Mouse (Mus musculus) cerebellum, postnatal 10 days (tissue): ENCODE results near the gene Sertad4.

ENCODE experiments used
- DNase-seq, 2 experiments: peaks; one replicate each; pipeline ENCODE4 v3.0.0; 2021; ENCODE audit warnings: mixed read lengths in 2 of 2

Sertad4 gene

DNA sequence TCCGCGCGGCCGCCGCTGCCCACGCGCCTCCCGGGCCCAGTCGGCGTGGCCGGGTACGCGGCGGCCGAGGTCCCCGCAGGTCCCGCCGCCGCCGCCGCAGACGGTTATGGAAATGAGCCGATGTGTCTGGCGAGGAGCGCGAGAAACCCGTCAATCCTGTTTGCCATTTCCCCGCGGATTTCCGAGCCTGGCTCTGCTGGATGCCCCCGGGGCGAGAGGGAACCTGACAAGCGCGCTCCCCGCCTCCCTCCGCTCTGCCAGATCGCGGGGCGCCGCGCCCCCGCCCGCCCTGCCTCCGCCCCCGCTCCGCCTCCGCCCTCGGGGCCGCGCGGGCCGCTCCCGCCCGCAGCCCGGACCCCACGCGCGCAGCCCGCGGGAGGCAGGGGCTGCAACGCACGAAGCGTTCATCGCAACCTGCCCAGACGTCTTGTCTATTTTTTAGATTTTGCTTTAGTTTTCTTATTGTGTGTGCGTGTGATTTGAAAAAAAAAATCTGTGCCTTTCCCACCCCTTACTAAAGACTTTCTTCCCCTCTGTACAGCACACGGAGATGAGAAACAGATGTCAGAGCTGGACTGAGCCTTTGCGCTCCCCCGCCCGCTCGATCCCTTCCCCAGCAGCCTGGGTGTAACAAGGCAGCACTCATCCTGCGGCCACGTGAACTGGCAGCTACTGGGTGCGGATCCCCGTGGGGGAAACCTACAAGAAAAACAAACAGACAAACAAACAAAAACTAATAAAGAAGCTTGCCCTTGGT, at the start of gene Sertad4:
Sertad4 (minus strand) TSS at position 283 of the 757 bp plus-strand sequence.
- peak; percentile 75 to 84 for DNase-seq

DNA sequence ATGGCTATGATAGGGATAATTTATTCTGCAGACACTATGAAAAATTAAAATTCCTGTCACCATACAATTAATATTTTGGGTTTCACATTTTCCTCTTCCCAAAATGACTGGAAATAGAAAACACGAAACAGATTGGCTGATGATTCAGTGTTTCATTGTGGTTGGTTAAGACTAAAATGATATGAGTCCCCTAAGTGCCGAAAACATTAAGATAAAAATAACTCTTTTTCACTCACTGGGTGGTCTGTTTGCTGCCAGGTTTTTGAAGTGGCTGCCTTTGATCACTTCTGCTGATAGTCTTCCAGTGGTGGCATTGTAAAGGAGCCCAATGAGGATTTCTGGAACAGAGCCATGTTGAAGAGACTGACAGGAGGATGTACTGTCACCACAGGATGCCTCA, 46.0 kb upstream of the Sertad4 start:
- no peak for DNase-seq

DNA sequence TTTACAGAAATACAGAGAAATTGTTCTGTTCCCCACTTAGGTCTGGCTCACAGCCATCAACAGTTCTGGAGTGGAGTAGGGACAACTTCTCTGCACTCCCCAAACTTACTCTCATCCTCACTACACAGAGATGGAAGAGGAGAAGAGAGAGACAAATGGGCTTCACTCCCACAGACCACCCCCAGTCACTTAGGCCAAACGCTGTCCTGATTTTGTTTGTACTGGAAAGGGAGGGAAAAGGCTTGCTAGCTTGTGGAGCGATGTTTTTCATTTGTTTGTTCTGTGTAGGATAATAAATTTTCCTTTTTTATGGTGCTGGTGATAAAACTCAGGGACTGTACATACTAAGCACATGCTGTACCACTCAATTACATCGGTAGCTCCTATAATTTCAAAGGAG, 45.4 kb upstream of the Sertad4 start:
- no peak for DNase-seq

DNA sequence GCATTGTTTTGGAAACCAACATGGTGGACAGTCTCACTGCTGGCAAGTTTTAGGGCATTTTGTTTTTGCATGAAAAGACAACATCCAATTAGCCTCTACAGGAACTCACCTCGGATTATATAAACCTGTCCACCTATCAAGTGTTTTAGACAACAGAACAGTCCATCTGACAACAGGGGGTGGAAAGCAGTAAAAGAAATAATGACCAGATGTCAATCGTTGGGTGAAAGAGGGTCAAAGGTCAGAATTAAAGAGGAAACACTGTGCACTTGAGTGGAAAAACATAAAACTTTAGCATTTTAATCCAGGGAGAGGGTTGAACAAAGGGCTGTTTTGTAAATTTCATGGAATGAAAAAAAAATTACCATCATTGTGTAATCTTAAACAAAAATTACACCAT, 43.2 kb upstream of the Sertad4 start:
- no peak for DNase-seq

DNA sequence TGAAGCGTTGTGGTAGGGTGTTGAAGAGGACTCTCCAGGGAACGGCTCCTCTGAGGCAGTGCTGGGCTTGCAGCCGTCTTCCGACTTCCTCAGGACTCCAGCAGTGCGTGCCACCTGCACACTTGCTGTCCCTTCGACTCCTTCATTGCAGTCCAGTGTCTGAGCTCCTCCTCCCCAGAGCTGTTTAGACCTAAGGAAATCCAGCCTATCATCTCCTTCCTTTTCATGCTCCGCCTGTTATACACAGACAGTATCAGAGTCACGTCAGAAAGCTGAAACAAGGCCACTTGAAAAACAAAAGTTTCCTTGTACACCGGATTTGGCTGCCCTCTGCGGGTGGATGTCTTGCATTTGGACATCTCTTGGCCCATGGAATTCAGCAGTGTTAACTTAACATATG, 41.7 kb upstream of the Sertad4 start:
- peak in 1 of 2 experiments; percentile 20 for DNase-seq

DNA sequence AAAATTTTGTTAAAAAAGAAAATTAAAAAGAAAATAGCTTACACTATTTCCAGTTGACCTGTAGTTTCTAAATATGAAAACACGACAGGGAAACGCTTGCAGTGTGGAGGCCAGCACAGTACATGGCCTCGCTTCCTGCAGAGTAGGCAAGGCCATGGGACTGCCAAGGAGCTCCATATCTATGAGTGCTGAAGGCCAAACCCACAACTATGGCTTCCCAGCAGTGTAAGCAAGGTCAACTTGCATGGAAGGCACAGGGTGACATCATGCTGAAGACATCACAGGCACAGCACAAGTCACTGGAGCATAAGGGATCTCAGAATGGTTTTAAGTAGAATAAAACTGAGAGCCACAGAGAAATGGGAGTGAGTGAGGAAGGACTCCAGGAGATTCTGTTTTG, 40.5 kb upstream of the Sertad4 start:
- no peak for DNase-seq

DNA sequence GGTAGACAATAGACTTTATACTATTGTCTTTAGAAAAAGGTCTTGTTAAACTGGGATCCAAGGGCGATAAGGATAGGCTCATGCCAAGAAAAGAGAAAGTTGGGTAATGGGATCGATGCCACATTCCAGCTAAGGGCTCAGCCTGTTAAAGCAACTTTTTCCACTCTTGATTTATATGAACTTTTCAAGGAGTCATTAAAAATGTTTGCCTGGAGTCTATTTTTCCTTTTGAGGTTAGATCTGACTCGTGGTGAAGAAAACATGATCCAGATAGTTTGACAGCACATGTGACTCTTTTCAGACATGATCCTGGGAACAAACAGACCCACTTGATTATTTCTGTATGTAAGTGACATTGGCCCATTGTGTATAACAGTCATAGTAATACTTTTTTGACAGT, 35.2 kb upstream of the Sertad4 start:
- DNase-seq = no peak

DNA sequence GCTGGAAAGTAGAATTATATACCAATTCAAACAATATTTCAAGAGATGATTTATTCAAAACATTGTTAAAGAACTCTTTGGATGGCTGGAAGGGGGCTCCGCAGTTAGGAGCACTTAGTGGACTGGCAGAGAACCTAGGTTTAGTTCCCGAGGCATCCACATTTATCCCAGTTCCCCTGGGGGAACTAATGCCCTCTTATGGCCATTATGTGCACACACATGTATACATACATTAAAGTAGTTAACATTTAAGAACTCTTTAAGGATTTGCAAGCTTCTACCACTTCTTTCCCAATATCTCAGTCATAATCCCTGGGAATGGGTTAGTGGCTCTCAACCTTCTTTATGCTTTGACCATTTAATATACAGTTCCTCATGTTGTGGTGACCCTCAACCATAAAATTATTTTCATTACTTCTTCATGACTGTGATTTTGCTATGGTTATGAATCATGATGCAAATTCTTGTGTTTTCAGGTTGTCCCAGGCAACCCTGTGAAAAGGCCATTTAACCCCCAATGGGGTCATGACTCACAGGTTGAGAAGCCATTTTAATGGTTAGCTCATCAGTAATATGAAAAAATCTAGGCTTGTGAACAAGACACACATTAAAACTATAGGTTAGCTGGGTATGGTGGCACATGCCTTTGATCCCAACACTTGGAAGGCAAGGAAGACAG, 27.2 kb upstream of the Sertad4 start:
- no peak for DNase-seq

DNA sequence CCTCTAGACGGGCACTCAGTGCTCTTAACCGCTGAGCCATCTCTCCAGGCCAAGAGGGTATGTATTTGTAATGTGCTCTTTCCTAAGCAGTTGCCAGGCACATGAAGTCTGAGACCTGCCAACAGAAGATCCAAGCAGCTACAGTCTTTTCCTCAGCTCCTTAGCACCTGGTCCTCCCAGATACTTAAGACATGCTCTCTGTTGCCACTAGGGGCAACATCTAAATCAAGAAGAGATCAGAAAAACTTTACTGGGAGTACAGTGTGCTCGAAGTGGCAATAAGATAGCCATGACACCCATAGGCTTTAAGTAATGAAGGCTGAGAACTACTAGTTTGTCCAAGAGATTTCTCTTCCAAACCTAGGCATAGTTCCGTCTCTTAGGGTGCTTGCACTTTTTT, 24.6 kb upstream of the Sertad4 start:
- no peak for DNase-seq

DNA sequence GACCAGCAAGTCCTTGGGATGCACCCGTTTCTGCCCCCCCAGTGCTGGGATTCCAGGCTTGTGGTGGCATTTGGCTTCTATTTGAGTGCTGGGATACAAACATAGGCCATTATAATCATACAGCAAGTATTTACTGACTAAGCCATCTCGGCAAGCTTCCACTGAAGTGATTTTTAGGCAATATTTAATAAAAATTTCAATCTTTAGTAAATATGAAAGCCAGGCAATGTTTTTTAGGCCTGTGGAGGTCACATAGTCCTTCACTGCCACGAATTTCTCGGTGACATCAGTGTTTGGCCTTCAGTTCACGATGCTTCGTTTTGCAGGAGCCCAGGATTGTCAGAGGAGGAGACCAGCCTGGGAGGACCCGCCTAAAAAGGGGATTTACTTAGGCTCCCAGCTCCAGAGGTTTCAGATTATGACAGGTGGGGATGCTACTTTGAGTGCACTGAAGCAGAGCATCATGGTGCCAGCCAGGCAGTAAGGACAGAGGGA, 23.6 kb upstream of the Sertad4 start:
- no peak for DNase-seq

DNA sequence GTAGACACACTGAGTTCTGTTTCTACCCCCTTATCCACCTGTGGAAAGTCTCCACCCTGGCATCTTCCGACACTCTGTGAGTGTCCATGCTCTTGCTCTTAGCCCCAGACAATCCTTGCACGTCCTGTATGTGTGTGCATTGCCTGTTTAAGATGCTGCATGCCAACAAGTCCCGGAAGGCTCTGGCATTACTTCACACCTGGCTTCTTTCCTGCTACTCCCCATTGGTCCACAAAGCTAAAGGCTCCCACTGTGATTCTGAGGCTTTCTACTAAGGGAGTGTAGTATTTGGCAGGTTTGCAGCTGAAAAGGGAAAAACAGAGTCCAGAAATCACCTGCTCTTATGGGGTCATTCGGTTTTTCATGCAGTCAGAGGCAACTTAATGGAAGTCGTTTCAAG, 17.3 kb upstream of the Sertad4 start:
- DNase-seq = peak; percentile 70 to 71

DNA sequence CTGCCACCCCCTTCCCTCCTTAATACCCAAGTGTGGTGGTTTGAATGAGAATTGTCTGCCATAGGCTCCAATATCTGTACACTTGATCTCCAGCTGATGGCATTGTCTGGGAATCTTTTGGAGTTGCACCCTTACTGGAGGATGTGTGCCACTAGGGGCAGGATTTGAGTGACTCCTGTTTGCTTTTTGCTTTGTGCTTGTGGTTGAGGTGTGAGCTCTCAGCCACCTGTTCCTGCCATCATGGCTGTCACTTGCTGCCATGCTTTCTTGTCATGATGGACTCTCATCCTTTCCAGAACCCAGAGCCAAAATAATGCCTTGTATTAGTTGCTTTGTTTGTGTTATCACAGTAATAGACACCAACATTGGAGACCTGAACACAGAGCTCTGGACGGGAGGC, 14.2 kb upstream of the Sertad4 start:
- no peak for DNase-seq

DNA sequence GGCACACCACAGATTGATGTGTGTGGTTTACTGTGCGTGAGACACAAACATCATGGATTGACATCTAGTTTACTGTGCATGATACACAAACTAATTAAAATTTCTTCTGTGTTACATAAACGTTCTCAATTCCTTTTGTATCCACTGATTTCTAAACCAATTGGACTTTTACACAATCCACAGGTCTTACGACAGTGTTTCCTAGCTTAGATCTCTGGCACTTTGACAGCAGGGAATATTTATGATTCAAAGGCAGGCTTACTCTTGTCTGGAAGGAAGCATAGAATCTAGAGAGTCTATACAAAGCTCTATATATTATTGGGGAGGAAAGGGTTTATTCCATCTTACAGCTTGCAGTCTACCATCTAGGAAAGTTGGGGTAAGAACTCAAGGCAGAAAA, 8.9 kb upstream of the Sertad4 start:
- no peak for DNase-seq

DNA sequence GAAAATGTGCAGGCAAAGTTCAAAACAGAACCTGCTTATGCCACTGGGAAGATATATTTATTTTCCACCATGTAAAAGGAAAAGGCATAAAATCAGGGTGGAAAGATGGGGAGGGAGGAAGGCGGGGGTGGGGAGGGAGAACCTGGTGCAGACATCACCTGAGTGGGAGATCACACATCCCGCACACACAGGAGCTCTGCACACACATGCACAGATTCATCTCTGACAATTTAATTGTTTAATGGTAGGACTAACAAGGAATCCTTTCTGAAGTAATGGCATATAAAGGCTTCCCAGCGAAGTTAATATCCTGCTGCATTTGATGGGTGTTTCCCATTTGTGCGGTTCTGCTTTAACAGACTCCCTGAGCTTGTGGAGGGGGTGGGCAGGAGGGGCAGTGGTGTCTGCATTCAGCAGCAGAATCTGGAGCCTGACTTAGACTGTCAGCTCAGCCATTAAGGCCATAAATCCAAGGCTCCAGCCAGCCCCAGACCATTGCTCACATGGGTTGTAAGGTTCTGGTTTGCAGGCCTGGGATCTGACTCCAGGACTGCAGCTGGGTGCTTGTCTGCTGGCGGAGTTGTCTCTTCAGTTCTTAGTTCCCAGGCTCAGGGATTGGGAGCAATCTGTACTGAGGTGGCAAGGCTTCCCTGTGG, 5.9 kb upstream of the Sertad4 start:
- no peak for DNase-seq

DNA sequence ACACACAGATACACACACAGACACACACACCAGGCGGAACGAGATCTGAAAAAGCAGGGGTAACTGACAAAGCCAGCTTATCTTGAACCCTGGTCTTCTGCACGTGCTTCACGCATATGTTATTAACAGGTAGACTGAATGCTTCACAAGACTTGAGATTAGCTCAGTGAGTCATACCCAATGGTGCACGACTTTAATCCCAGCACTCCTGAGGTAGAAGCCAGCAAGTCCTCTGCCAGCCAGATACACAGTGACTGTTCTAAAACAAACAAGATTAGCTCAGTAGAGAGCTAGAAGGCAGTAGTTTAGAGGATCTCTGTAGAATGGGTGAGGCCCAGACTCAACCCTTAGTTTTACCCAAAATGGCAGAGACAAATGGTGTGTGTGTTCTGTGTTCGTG, 4.7 kb upstream of the Sertad4 start:
- DNase-seq = no peak

DNA sequence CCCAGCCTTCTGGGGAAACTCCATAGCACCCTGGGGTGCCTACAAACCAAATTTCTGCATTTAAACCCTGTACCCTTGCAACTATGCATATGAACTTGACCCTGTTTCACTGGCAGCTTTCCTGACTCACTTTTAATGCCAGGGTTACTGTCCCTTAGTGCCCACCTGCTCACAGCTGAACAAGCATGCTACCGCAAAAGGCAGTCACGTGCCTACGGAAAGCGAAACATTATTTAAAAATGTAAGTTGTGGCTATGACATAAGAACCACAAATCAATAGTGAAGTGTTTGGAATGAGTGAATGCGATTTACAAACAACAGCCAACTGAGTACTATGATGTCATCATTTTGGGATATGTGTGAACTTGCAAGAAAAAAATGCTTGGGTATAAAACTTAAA, 2.0 kb upstream of the Sertad4 start:
- peak in 1 of 2 experiments; percentile 12 for DNase-seq

DNA sequence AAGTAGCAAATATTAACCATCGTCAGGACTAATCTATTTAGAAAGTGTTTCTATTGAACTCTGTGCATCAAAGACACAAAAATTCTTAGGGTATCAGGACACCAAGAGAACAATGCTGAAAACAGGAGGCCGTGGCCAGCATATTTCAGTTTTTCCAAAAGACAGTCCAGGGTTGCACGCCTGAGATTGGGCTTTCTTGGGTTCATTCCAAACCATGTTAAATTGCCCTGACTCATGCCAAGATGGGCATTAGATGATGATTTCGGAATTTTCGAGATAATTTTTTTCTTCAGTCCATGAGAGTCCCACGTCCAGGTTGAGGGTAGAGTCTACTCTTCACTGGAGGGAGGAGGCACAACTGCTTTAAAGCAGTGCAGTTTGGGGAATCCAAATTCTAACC, 1.4 kb upstream of the Sertad4 start:
- peak; percentile 13 to 40 for DNase-seq

DNA sequence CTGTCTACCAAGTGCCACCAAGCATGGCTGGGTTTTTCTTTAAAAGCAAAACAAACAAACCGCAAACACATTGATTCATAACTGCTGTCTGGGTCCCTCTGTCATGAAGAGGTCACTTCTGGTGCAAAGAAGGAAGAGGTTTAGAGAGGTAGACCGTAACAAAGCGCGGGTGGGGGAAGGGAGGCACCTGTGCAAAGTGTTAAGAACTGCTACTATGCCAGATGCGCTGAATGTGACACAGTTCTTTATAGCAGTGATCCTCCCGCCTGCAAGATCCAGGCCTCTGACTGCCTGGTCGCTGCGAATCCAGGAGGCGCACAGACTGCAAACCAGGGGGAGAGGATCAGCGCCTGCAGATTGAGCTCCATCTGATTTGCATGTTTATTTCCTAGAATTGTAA, 855 bp upstream of the Sertad4 start:
- peak; percentile 29 to 46 for DNase-seq

DNA sequence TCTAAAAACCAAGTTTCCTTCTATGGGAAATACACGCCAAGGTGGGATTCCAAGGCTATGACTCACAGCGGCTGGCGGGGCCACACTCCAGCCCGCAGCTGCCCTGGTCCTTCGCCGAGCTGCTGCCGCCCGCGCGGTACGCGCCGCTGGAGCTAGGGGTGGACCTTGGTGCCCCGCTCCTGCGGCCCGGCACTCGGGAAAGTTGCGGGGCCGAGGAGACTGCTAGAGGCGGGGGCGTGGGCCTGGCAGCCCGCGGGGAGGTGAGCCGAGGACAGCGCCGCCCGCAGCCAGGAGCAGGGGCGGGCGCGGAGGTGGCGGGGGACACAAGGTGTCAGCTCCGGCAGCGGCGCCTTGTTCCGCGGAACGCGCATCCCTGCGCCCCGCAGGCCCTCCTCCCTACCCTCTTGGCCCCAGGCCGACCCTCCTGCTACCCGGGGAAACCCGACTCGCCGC, 711 bp downstream of the Sertad4 start:
- DNase-seq = peak; percentile 74 to 75

DNA sequence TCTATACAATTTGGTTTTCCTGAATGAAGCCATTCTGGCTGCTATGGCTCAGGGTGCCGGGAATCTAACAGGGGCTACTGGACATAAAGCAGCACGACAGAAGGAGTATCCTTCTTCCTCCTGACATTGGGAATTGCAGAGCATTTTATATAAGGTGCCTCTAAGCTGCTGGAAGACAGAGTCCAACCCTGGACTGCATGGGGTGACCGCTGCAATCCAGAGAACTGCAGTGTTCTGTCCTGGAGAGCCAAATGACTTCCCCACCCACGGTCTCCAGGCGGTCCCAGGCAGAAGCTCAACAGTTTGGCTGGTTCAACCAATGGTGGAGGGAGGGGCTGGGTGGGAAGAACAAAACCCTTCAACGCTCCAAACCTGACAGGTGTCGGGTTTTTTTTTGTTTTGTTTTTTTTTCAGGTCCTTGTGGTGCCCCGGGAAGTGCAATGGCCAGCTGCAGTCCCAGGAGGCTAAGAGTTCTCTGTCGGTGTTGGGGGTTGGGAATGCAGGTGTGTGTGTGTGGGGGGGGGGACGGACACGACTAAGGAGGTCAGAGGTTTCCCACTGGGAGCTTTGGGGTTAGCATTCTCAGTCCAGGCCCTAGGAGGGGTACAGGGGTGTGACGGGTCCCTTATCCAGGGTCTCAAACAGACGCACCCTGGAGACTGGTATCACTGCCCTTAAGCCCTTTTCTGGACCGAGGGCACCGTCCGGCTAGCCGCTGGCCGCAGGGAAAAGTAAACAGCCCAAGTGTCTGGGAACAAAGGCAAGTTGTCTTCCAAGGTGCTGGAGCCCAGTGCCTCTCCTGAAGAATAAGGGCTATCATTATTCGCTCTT, 1.4 kb downstream of the Sertad4 start:
- peak in 1 of 2 experiments; percentile 12 for DNase-seq

DNA sequence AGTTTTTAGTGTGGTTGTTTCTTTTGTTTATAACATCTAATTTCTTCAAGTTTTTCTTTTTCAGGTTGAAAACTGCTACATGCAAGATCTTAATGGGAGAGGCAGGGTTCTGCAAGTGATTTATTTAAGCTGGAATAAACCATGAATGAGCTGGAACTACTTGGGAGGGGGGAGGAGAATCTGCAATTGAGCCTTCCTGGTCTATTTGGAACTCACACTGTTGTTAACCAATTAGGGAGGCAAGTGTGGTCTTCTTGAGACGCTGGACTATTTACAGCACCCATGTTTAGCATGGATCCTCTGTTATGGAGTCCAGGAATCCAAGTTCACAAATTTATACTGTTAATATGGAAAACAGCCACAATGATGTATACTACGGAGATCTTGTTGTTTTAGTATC, 2.1 kb downstream of the Sertad4 start:
- DNase-seq = no peak

DNA sequence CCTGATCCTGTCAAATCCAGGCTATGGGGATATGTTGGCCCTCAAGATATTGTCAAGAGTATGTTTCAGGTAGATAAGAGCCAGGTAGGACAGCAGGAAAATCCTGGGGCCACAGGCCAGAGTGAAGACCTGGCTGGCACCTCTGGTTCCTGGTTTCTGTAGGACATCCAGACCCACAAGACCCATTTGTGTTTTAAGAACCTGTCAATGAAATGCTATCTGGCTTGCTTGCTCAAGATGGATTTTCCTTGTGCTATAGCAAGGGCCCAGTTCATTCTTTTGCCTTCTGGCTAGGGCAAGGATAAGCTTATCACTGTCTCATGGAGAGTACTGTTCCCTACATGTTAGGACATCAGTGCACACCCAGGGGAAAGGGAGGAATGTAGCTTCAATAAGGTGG, 3.5 kb downstream of the Sertad4 start:
- no peak for DNase-seq

DNA sequence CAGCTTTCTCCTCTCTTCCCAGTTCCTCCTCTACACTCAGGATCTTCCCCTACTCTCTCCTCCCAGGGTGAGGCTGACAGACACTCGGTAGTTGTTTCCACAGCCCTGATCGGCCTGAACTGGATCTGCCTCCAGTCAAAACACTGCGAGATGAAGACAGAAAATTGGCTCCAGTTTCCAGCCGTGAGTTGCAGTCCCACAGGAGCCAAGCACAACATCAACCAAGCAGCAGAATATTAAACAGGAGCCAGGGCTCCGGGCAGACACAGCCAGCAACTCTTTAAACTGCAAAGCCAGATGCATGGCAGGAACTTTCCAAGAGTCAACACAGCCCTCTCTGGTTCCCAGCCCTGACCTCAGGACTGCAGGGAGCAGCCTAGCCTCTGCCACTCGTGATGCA, 3.9 kb downstream of the Sertad4 start:
- peak; percentile 43 to 50 for DNase-seq
